Mouse (Mus musculus): ENCODE data around the gene Gsdme. TPM values are rescaled to one million over a fixed set of nuclear protein-coding genes. Genes with fewer than 3 reads are reported as not detected.

Gsdme gene
- total RNA-seq (2015) (6.0 and 8.0 TPM in 2 replicates), total RNA-seq (2017) (8.7 and 10.2 TPM in 2 replicates)

GRCm38 (mm10) chr6:50263670-50264069, at the start of gene Gsdme:
Gsdme (minus strand) TSS chr6:50263862.
- no peak for ATAC-seq (replicated peaks; ENCODE audit: poor library complexity)

- ATAC-seq (replicated peaks; ENCODE audit: poor library complexity), result peak; percentile 97
Observed at GRCm38 (mm10) chr6:50312647-50313046, 49.0 kb upstream of the Gsdme start.

GRCm38 (mm10) chr6:50309019-50309418, 45.4 kb upstream of the Gsdme start:
- no peak for ATAC-seq (replicated peaks; ENCODE audit: poor library complexity)

- ATAC-seq (replicated peaks; ENCODE audit: poor library complexity), result peak; percentile 76
Observed at GRCm38 (mm10) chr6:50306625-50307024, 43.0 kb upstream of the Gsdme start.

GRCm38 (mm10) chr6:50304949-50305491, 41.4 kb upstream of the Gsdme start:
- peak; percentile 90 for ATAC-seq (replicated peaks; ENCODE audit: poor library complexity)

- ATAC-seq (replicated peaks; ENCODE audit: poor library complexity), result no peak
Observed at GRCm38 (mm10) chr6:50301121-50301520, 37.5 kb upstream of the Gsdme start.

GRCm38 (mm10) chr6:50300622-50301021, 37.0 kb upstream of the Gsdme start:
- ATAC-seq (replicated peaks; ENCODE audit: poor library complexity), result no peak

- peak; percentile 53; the same call in 1 of the 2 replicates for ATAC-seq (replicated peaks; ENCODE audit: poor library complexity)
Observed at GRCm38 (mm10) chr6:50299071-50299470, 35.4 kb upstream of the Gsdme start.

GRCm38 (mm10) chr6:50297671-50298070, 34.0 kb upstream of the Gsdme start:
- ATAC-seq (replicated peaks; ENCODE audit: poor library complexity), result no peak

GRCm38 (mm10) chr6:50295136-50295535, 31.5 kb upstream of the Gsdme start:
- peak; percentile 10; the same call in 1 of the 2 replicates for ATAC-seq (replicated peaks; ENCODE audit: poor library complexity)

- ATAC-seq (replicated peaks; ENCODE audit: poor library complexity), result peak; percentile 91
Observed at GRCm38 (mm10) chr6:50294128-50294527, 30.5 kb upstream of the Gsdme start.

- ATAC-seq (replicated peaks; ENCODE audit: poor library complexity), result peak; percentile 78
Observed at GRCm38 (mm10) chr6:50291650-50292049, 28.0 kb upstream of the Gsdme start.

- no peak for ATAC-seq (replicated peaks; ENCODE audit: poor library complexity)
Observed at GRCm38 (mm10) chr6:50286881-50287280, 23.2 kb upstream of the Gsdme start.

- no peak for ATAC-seq (replicated peaks; ENCODE audit: poor library complexity)
Observed at GRCm38 (mm10) chr6:50279642-50280041, 16.0 kb upstream of the Gsdme start.

- ATAC-seq (replicated peaks; ENCODE audit: poor library complexity), result no peak
Observed at GRCm38 (mm10) chr6:50273947-50274346, 10.3 kb upstream of the Gsdme start.

- ATAC-seq (replicated peaks; ENCODE audit: poor library complexity), result no peak
Observed at GRCm38 (mm10) chr6:50273416-50273815, 9.8 kb upstream of the Gsdme start.

- peak; percentile 34; the same call in 1 of the 2 replicates for ATAC-seq (replicated peaks; ENCODE audit: poor library complexity)
Observed at GRCm38 (mm10) chr6:50262310-50262709, 1.4 kb downstream of the Gsdme start.

- ATAC-seq (replicated peaks; ENCODE audit: poor library complexity), result no peak
Observed at GRCm38 (mm10) chr6:50261922-50262261, 1.8 kb downstream of the Gsdme start.

- peak; percentile 79 for ATAC-seq (replicated peaks; ENCODE audit: poor library complexity)
Observed at GRCm38 (mm10) chr6:50261201-50261921, 2.3 kb downstream of the Gsdme start.

- ATAC-seq (replicated peaks; ENCODE audit: poor library complexity), result peak; percentile 26; the same call in 1 of the 2 replicates
Observed at GRCm38 (mm10) chr6:50255356-50255755, 8.3 kb downstream of the Gsdme start.

- ATAC-seq (replicated peaks; ENCODE audit: poor library complexity), result peak; percentile 66
Observed at GRCm38 (mm10) chr6:50254723-50255184, 8.9 kb downstream of the Gsdme start.

- ATAC-seq (replicated peaks; ENCODE audit: poor library complexity), result peak; percentile 87
Observed at GRCm38 (mm10) chr6:50252690-50253089, 11.0 kb downstream of the Gsdme start.
